Mouse (Mus musculus) right cerebral cortex, postnatal 25 days (tissue): ENCODE results near the gene Ell2.

Source experiments
- DNase-seq: peaks from one replicate; pipeline ENCODE4 v3.0.0; 2022

Ell2 gene

DNA sequence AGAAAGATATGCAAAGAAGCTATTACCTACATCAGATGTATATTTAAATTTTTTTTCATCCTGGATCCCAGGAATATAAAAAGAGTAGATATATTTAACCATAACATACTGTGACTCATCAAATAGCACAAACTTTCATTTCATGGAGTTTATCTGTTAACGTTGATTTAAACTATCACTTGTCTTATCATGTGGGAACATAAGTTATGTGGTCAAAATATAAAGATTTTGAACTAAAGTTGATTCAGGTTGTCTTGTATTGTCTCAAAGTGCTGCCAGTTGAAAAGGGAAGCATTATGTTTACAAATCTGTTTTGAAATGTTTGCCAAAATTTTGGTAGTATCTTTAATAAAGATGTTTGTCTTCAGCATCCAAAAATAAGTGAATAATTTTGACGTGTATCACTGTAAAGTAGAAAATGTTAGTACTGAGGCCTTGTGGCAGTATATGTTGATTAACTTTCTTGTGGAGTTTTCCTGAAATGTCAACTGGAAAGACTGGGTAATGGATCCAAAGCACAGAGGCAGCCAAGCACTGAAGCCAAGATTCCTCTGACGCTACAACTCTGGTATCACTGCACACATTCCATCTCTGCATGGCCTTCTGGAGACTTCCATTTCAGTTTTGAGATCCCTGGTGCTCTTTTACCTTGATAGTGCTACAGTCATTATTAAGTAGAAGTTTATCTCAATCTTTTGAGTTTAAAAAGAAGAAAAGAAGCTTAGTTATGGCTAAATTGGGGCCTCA is 65.6 kb downstream of the Ell2 start:
- DNase-seq = no peak

DNA sequence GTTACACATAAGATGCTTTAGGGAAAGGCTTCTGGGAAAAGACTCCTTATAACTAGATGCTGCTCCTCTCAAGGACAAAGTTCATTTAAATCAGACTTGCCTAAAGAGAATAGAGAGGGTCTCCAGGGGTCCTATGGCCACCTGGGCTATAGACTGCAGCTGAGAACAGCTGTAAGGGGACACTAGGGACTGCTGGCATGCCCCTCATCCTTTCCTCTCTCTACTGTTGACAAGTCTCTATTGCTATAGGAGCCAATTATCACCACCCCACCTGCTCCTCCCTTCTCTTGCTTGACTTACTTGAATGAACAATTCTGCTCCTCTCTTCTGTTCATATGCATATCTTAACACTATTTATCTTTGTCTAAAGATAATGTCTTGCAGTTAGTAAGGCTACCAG is 69.4 kb downstream of the Ell2 start:
- no peak for DNase-seq

DNA sequence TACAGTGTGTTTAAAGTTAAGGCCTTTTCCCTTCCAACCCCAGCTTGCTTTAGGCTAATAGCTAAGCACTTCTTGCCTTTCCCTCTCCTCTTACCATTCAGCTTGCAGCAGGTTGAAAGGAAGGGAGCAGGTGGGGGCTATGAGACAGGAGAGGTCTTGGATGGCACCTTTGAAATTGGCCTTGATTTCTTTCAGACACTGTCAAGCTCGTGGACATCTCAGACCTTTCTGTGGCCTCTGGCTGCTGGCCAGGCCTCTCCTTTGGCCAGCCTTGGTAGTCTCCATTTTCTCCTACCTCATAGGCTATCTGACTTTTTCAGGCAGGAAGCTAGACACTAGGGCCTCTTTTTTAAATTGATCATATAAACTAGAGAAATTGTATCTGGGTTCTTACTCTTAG is 70.1 kb downstream of the Ell2 start:
- DNase-seq = no peak

DNA sequence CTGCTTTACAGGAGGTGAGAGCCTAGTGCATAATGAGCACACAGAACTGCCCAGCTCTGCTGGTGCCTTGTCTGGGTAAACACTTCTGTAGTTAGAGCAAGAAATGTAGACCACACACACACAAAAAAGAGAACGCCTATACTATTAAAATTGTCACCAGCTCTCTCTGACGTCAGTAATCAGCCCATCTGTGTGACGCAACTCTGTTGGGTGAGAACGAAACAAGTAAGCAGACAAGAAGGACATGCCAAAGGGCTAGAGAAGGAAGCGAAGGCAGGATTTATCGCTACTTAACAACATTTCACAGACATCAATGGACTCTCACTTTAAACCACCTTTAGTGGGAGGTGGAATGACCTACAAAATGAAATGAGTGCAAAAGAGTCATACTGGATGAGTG is 71.6 kb downstream of the Ell2 start:
- no peak for DNase-seq

DNA sequence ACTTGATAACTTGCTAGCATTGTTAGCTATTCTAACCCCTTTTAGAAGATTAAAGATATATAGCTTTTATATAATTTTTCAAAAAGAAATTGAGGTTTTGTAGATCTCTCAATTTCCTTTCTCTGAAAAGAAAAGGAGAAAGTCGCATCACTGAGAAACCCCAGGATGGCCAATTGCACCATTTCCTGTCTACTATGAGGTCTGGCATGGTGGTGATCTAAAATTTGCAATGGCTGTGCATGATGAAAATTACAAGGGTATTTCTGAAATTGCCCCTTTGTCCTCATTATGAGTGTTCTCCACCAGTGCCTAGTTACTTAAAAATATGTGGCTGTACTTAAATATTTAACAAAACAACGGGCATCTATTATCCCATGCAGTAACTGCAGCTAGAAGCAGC is 72.6 kb downstream of the Ell2 start:
- DNase-seq = no peak

DNA sequence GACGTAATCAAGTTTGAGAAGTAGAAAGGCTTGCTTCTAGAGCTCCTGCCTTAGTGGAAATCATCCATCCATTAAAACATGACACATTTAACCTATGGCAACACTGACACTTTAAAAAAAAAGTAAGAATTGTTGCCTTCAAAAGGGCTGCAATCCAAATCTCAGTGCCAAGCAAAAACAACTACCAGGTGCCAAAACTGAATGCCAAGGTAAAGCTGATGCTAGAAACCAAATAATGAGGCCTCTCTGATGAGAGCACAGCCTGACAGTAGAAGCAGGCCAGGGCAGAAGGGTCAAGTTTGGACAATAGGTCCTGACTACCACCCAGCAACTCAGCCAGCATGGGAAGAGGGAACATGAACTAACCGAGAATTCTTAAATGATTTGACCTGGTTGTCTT is 73.5 kb downstream of the Ell2 start:
- no peak for DNase-seq

DNA sequence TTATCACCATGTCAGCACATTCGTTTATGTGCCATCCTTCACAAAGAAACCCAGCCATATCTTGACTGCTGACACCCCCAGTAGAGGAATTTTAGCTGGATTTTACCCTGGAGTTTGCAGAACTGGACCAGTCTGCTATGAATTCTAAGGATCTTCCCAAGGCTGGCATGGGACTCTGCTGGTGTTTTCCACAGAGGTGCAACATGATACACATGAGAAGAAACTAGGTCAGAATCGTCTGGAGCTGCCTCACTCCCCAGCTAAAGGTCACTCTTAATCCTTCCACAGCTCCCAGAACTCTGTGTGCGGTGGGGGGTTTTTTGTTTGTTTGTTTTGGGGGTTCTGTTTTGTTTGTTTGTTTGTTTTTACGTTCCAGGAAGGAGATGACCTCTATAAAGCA is 79.2 kb downstream of the Ell2 start:
- no peak for DNase-seq

DNA sequence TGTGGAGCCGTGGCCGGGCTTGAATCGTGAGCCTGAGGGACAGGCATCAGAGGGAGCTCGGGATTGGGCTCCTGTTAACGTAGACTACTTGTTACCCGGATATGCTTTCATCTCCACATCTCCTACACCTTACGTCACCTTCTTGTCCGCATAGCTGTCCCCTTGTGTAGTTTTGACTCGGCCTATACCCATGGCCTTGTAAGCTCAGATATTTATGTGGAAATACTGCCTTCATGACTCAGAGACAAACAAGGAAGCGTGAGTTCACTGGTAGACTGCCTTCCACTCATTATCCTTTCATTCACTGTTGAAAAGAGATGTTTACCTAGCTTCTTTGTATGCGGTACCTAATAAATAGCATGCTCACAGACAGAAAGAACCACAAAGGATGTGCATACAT is 79.7 kb downstream of the Ell2 start:
- no peak for DNase-seq

DNA sequence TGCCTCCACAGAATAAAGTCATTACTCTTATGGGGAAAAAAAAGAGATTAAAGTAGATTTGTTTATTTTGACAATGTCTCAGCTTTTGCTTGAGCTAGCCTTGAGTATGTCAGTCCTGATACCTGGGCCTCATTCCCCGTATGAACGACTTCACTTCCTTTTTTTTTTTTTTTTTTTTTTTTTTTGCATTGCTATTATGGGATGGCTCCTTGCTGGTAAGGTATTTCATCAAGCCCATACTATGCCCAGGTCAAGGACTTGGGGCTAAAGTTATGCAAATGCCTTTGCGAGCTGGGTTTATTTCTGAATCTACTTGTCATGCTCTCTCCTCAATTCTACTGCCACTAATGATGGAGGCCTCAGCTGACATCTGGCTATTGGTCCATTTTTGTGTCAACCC is 80.8 kb downstream of the Ell2 start:
- no peak for DNase-seq

DNA sequence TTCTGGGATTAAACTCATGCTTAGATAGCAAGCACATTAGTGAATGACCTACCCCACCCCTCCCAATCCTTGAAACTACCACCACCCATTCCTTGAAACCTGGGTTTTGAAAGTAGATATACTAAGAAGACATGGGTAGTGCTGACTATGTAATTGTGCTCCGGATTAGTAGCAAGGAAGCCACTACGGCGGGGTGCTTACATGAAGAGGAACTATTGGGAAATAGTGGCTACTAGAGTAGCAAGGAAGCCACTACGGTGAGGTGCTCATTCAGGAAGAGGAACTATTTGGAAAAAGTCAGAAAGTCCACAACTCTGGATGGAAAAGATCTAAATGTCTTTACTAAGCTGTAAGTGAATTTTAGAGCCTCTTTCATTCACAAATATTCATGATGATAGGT is 81.6 kb downstream of the Ell2 start:
- no peak for DNase-seq

DNA sequence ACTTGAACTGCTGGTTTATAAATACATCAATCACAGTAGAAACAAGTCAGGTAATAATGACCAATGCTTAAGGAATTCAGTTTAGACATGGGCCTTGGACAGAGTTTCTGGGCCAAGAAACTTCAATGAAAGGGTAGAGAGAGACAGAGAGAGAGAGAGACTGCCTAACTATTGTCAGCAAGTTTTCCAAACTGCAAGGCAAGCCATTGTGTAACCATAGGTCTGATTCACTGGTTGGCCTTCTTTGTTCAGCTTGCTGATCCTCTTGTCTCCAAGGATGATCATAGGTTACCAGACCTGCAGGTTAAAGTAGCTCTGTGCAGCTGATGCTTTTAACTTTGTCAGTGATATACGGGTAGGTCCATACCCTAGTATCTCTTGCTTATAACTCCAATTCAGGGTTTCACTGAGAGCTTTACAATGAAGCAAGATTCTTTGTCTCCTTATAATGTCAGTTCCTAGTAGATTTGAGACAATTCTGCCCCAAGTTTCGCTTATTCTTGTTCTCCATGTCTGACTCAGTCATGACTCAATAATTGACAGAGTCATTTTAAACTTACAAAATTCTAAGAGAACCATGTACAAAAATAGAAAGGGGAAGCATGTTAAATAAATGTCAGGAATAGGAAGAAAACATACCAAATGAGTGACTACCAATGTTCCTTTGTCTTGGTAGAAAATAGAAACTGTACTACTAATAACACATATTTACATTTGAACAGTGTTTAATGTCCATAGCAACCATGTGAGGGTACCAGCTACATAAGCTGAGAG is 82.7 kb downstream of the Ell2 start:
- no peak for DNase-seq

DNA sequence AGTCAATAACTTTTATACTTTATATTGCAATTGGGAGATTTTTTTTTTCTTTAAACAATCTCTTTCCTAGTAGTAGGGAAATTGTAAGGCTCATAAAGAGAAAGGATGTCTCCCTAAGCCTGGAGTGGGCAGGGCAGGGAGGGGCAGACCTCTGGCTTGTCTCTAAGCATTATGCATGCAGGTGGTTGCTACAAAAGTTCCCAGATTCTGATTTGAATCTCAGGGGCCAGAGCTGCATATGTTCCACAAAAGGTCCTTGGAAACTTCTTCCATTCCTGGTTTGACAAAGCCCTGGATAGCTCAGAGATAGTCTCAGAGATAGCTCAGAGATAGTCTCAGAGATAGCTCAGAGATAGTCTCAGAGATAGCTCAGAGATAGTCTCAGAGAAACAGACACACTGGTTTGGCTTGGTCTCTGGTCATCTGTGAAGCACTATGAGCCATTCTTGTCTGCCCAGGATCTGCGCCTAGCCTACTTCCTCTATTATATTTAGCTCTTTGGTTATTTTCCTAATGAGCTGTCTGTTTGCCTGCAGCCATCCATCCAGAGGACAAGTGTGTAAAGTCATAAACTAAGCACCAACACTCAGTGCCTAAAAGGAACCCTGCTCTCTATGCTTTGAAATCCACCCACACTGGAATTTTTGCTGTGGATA is 84.1 kb downstream of the Ell2 start:
- no peak for DNase-seq

DNA sequence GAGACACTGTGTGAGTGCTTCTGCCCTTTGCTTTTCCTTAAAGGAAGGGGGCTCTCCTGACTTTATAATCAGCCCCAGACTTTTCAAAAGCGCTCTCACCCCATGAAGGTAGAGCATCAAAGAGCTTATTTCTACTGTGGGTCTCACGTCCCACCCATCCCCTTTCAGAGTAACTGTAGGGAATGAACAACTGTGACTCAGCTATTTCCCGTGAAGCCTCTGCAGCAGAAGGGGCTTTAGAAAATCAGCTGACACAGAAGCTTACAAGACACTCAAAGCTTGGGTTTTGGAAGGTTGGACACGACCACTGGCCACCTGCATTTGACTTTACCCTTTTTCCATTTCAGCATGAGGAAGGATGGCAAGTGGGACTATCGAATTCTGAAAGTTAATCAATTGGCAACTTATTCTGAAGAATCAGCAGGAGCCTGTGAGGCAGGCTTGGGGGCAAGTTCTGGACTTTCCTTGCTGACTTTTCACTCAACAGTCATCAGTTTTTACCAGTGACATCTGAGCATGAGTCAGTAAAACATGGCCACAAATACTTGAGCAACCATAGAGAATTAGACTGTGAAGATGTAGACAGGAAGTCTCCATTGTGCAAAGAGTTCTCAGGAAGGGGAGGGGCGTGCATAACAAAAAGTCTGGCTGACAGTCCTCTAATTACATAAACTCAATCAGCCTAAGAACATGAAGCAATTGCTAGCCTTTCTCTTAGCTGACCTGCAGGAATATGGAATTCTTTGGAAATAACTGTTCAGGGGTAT is 87.5 kb downstream of the Ell2 start:
- no peak for DNase-seq

DNA sequence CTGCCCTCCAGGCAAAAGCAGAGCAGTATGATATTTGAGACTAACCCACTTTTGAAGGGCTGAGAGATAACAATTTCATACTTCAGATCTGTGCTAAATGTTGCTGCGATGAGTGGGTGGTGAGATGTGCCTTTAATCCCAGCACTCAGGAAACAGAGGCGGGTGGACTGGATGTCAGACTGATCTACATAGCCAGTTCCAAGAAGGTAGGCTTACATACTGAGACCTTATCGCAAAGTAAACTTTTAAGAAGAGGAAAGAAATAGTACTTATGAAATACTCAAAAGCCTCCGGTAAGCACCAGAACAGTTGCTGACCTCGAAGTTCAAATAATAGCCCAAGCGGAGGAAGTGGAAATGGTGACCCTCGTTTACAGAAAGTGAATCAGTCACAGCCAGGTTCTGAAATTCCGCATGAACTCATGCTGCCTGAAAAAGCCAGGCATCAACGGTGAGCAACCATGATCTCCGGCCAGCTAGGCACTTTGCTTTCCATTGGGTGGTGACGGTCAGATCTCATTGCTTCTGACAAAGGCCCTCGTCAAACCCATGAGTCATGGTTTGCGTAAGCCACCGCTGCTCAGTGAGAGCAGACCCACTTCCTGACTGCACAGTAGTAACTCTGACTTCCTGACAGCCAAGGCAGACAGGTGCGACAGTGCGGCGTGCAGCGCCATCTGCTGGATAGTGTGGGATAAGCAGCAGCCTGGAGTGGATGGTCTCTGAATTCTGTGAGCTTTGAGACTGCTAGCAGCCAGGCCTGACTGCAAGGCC is 91.0 kb downstream of the Ell2 start:
- peak; percentile 90 for DNase-seq

DNA sequence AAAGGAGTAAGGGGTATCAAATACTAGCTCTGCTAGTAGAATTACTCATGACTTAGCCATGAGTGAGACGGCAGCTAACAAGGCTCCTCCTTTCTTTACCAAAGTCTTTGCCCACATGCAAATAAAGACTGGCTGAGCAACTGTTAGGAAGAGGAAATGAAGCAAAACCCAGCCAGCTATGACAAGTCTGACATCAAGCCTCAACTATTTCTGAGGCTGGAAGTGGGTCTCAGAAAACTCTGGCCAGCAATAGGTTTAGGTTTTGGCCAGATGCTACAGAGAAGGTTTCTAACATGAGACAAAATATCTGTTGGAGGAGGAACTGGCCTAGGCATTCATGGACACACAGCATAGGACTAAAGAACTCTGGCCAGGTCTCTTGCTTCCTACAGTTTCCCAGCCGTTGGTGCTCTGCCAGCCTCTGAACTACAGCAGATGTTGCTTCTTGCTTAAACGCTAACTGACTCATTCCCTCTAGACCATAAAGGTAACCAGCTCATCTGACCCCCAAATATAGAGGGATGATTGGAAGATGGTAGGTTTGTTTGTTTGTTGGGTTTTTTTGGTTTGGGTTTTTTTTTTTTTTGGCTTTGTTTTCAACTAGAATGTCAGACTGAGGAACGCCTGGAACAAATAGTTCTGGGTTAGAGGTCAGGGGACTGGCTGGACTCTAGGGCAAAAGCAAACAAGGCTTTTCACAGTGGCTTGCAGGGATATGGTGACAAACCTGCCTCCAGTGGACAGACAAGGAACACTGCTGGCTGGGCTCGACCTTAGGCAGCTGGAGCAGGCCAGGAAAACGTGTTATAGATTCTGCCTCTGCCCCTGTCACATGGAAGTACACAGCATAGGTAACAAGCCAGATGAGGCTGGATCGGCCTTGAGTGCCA is 92.1 kb downstream of the Ell2 start:
- DNase-seq = no peak

DNA sequence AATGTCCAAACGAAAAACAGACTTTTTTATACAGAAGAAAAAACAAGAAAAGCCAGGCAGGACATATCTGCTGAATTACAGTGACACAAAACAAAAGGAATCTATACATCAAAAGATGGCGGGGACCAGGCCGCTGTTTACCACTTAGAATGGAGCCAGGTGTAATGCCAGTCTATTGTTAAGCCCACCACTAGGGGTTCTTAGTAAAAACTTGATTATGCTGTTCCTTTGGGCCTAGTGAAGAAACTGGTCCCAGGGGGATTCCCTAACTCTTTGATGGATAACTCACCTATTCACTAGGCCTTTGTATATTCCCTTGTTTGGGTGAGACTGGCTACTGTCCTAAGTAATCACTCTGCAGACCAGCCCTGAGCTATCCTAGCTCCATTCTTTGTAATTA is 92.9 kb downstream of the Ell2 start:
- DNase-seq = no peak

DNA sequence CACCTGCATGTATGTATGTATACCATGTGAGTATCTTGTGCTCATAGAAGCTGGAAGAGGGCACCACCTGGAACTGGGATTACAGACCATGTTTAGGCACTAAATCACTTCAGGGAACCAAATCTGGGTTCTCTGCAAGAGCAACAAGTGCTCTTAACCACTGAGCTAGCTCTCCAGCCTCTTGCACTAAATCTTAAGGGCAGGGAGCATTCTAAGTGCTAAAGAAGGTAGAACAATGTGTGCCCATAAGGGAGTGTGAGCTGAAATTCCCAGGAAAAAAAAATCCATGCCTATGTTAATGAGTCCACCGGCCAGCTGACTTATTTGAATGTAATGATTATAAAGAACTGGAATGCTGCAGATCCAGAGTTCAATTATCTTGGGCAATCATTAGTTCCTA is 101.4 kb downstream of the Ell2 start:
- DNase-seq = no peak

DNA sequence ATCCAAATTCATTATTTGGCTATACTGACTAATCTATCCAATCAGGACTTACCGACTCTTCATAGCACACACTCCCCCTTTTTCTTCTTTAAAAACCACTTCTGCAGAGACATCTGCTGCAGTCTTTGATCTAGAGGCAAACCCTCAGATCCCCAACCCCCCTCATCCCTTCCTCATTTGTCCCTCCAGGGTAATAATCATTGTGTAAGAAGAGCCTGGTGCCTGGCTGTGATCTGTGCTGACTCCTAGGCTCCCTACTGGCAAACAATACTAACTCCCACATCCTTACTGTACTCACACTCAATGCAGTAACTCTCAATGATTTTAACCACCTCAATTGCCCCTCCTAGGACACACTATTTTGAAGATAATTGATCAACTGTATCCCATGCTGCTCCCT is 103.4 kb downstream of the Ell2 start:
- no peak for DNase-seq

DNA sequence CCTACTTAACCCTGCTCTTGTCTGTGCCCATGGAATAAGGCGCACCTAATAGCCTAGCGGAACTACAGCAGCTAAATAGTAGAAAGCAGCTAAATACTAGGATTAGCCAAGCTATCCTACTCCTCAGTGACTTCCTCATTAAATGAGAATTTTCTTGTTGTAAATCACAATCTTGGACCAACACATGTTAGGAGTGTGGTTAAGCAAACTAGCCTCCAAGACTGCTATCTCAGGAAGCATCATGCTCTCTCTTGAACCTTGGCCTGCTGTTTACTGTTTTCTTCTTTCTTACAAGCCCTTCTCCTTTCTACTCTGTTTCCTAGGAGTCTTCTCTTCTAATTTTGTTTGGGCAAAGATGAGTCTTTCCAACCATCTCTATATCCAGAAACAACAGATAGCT is 110.6 kb downstream of the Ell2 start:
- no peak for DNase-seq

DNA sequence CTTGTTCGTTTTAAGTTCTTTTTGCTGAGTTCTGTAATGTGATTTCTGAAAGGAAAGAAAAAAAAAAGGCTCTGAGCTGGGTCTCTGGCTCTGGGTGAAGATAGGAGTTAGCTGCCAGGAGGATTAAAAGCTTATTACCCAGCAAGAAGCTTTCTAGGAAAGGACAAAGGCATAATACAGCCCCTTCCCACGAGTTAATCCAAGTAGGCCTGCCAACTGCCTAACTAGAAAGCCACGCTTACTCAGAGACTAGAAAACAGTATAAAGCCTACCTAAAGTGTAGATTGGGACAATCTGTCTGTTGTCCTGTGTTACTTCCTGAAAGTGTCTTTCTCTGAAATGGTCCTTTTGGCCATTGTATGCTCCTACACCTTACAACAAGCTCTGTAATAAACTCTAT is 111.9 kb downstream of the Ell2 start:
- no peak for DNase-seq

DNA sequence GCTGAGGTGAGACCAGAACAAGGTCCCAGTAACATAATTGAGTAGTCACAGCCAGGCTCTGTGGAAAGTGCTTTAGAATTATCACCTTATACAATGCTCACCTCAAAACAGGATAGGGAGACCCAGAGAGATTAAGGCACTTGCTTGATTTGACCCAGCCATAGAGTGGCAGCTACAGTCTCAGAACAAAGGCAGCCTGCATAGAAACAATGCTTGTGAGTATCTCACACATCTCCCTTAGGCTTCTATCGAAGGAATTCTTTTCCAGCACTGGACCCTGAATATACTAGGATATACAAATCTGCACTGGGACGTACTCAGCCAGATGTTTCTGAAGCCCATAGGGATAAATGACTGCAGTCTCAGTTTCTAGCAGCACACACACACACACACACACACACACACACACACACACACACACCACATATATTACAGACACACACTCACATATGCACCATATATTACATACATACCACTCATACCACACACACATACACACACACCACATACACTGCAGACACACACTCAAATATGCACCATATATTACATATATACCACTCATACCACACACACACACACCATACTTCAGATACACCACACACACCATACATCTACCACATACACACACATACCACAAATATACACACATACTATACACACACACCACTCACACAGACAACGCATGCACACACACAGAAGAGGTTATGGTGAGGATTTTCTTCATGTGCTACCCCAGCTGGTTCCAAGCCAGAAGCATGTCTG is 112.6 kb downstream of the Ell2 start:
- no peak for DNase-seq
